25 mouse cellular contexts compared by ENCODE assay signal in the genomic region with DNA sequence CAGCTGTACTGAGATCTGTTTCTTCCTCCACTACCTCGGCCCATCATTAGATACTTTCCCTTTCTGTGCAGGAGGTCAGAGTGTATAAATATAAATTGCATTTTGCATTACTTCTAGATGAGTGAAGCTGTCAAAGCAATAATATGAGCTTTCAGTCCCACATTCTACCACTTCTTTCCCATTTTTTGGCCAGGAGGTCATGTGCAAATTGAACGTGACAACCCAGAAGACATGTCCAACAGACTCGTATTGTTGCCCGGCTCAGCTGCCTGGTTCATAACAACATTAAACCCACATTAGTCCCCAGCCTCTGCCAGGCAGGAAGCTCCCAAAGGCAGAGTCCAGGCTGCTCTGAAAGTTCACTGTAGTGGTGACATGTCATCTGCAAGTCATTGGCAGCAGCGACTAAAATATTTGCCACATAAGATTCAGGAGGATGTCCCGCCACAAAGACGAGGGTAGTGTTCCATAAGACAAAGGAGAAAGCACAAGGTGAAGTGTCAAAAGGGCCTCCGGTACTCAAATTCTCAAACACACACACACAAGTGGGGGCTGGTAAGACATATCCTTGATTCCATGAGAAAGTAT.
DNase-seq lines count a peak whose midpoint lies in the region; ATAC-seq and TF ChIP-seq lines count a peak whose summit lies in the region.
"Had no signal": no experiment of that assay in that cellular context is flagged by ENCODE, and none has a peak within 500 bp of the region (broad histone marks: within the 10 kb centered on the region; RNA-seq: fewer than 3 reads in every experiment).

No protein-coding gene starts in this region.

- H3K4me3 ChIP-seq in midbrain, embryonic 11.5 days (ENCODE audit: low read depth, low read length): no peak overlapping the region
- H3K4me3 ChIP-seq in midbrain, embryonic 16.5 days (ENCODE audit: low read depth, low read length): no peak overlapping the region
- no peak overlapping the region for H3K4me3 ChIP-seq in left cerebral cortex, adult 2 months
- H3K4me3 ChIP-seq: embryonic facial prominence, embryonic 13.5 days; forebrain, embryonic 10.5 days; forebrain, embryonic 13.5 days; hindbrain, embryonic 10.5 days had no signal

- intact Hi-C loops in heart, postnatal 25 days (cut with DNase I): no loop called here
- intact Hi-C loops in left cerebral cortex, adult 2 months (cut with DNase I): no loop called here

- no peak for TF ChIP-seq CTCF in left cerebral cortex, adult 2 months (IDR thresholded peaks at IDR 0.05)

- peaks cover 10% of the 10 kb centered on the region for H3K4me1 ChIP-seq in midbrain, embryonic 11.5 days (ENCODE audit: control insufficient read depth, insufficient read depth, low read length)
- H3K4me1 ChIP-seq in midbrain, embryonic 16.5 days (ENCODE audit: control insufficient read depth, insufficient read depth, low read length): peaks cover 6% of the 10 kb centered on the region; the same call in 1 of the 2 replicates

- H3K27ac ChIP-seq in midbrain, embryonic 11.5 days (ENCODE audit: low read depth, low read length): no peak overlapping the region
- H3K27ac ChIP-seq in midbrain, embryonic 16.5 days (ENCODE audit: low read length): no peak overlapping the region
- no peak overlapping the region for H3K27ac ChIP-seq in left cerebral cortex, adult 2 months
- H3K27ac ChIP-seq: embryonic facial prominence, embryonic 13.5 days; forebrain, embryonic 10.5 days; forebrain, embryonic 13.5 days; hindbrain, embryonic 10.5 days; hindbrain, embryonic 14.5 days had no signal

- H3K27me3 ChIP-seq in midbrain, embryonic 11.5 days (ENCODE audit: control insufficient read depth, insufficient read depth, low read length): peaks cover 49% of the 10 kb centered on the region
- peaks cover 44% of the 10 kb centered on the region for H3K27me3 ChIP-seq in midbrain, embryonic 16.5 days (ENCODE audit: control insufficient read depth, insufficient read depth, low read depth, low read length)
- H3K27me3 ChIP-seq: CH12.LX had no signal

- H3K4me2 ChIP-seq in midbrain, embryonic 11.5 days: no peak overlapping the region
- no peak overlapping the region for H3K4me2 ChIP-seq in midbrain, embryonic 16.5 days (ENCODE audit: low read length)
- H3K4me2 ChIP-seq: embryonic facial prominence, embryonic 13.5 days; forebrain, embryonic 13.5 days; heart, embryonic 11.5 days; hindbrain, embryonic 14.5 days had no signal

- H3K9me3 ChIP-seq in midbrain, embryonic 11.5 days (ENCODE audit: control insufficient read depth, low read length): no peaks in the 10 kb centered on the region; the same call in 1 of the 2 replicates
- H3K9me3 ChIP-seq in midbrain, embryonic 16.5 days (replicated peaks; ENCODE audit: control insufficient read depth, low read length, poor library complexity, severe bottlenecking): no peaks in the 10 kb centered on the region
- H3K9me3 ChIP-seq: embryonic facial prominence, embryonic 13.5 days; forebrain, embryonic 13.5 days had no signal

- peak; percentile 55 for DNase-seq in heart, adult 11 months
- DNase-seq in heart, postnatal 25 days (ENCODE audit: low spot score): no peak
- DNase-seq in midbrain, embryonic 11.5 days (ENCODE audit: low spot score, missing footprints): peak; percentile 83
- DNase-seq in retina, embryonic 14.5 days (ENCODE audit: low spot score): peak; percentile 66
- no peak for DNase-seq in left cerebral cortex, adult 2 months (ENCODE audit: extremely low spot score in 1 of 2, low spot score in 2 of 2)
- DNase-seq: adrenal gland, adult 2 months; adrenal gland, postnatal 14 days; B cell, adult 2 months; cerebellum, adult 11 months; cerebellum, adult 2 months; cerebellum, adult 9-11 months; cerebellum, postnatal 25 days; gastrocnemius, postnatal 10 days; gastrocnemius, postnatal 36 days; heart, postnatal 36 days had no signal

- H3K36me3 ChIP-seq in midbrain, embryonic 11.5 days (ENCODE audit: control insufficient read depth, insufficient read depth, low read length): no peaks in the 10 kb centered on the region
- no peaks in the 10 kb centered on the region for H3K36me3 ChIP-seq in midbrain, embryonic 16.5 days (ENCODE audit: control insufficient read depth, insufficient read depth, low read length)
- H3K36me3 ChIP-seq: embryonic facial prominence, embryonic 13.5 days; forebrain, embryonic 10.5 days; G1E; hindbrain, embryonic 10.5 days had no signal

- WGBS in midbrain, embryonic 11.5 days: 73% methylated on average over 8 of the region's 8 CpGs
- WGBS in midbrain, embryonic 16.5 days: 75% methylated on average over 8 of the region's 8 CpGs

- no peak for ATAC-seq in midbrain, embryonic 11.5 days (ENCODE audit: low FRiP score)
- ATAC-seq in midbrain, embryonic 16.5 days: no peak
- ATAC-seq: forebrain, embryonic 13.5 days; forebrain, embryonic 16.5 days had no signal

- H3K9ac ChIP-seq in midbrain, embryonic 11.5 days (ENCODE audit: low read length): no peak overlapping the region
- no peak overlapping the region for H3K9ac ChIP-seq in midbrain, embryonic 16.5 days (ENCODE audit: low read depth, low read length)
- H3K9ac ChIP-seq: embryonic facial prominence, embryonic 13.5 days; forebrain, embryonic 13.5 days; hindbrain, embryonic 14.5 days had no signal

Comparison
In these comparisons a context has a peak if more than half of its experiments do, and no peak if none do; other contexts are left out.
1. DNase-seq: peak in heart, adult 11 months (single experiment), midbrain, embryonic 11.5 days (single experiment) and retina, embryonic 14.5 days (single experiment); none in heart, postnatal 25 days (single experiment) and left cerebral cortex, adult 2 months (0 of 2).